Mouse (Mus musculus): ENCODE measurements around the gene Pmf1. TPM values are rescaled to one million over a fixed set of nuclear protein-coding genes. Genes with fewer than 3 reads are reported as not detected.
A peak's percentile ranks its signal among the peaks of the same experiment; 100 is the strongest.
"Not testable (repeated sequence)": the region's sequence is repeated elsewhere in the genome, so short reads cannot be mapped to it uniquely, and the experiment has no call there.

The Pmf1 gene
- polyA plus RNA-seq, 1 experiment from 2014 or later: 70.6 TPM

DNA sequence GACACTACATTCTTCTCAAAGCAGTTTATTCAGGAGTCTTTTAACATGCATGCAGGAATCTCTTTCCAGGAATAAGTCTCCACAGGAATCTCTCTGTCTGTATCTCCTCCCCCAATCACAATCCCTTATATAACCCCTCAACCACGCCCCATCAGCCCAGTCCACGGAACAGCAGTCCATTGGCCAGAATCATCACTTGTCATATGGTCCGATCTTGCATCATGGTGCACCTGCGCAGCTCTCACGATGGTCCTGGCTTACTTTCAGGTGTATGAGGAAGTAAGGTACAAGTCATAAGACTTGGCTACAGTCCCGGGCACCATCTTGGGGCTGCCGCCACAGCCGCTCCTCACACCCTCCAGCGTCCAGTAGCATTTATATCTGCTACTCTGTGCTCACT is 37.5 kb downstream of the Pmf1 start, which contains the start of gene Bglap3:
TSS of gene Bglap3 (minus strand) at position 101 of the 400 bp plus-strand sequence.
- H3K9me3 ChIP-seq (replicated peaks; ENCODE audit: control insufficient read depth, low read length); H3K4me1 ChIP-seq (ENCODE audit: control insufficient read depth, insufficient read depth, low read length); H3K27ac ChIP-seq (ENCODE audit: low read depth, low read length); H3K9ac ChIP-seq (ENCODE audit: low read length); ATAC-seq; H3K4me2 ChIP-seq (ENCODE audit: low read length); H3K36me3 ChIP-seq (ENCODE audit: control insufficient read depth, insufficient read depth, low read length); H3K27me3 ChIP-seq (replicated peaks; ENCODE audit: control insufficient read depth, insufficient read depth, low read length); H3K4me3 ChIP-seq (ENCODE audit: low read depth, low read length); DNase-seq (ENCODE audit: low spot score): not testable (repeated sequence)
- 94% methylated on average over 9 of the region's 9 CpGs for WGBS

DNA sequence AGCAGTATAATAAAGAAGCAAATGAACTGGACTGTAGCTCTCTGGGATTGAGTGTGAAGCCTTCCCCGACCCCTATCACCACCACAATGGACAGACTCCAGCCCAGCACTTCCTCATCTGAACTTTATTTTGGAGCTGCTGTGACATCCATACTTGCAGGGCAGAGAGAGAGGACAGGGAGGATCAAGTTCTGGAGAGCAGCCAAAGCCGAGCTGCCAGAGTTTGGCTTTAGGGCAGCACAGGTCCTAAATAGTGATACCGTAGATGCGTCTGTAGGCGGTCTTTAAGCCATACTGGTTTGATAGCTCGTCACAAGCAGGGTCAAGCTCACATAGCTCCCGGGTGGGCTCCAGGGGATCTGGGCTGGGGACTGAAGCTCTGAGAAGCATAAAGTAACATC is 41.6 kb downstream of the Pmf1 start:
- not testable (repeated sequence) for H3K4me1 ChIP-seq (ENCODE audit: control insufficient read depth, insufficient read depth, low read length); H3K9me3 ChIP-seq (replicated peaks; ENCODE audit: control insufficient read depth, low read length); H3K4me2 ChIP-seq (ENCODE audit: low read length); H3K27ac ChIP-seq (ENCODE audit: low read depth, low read length); ATAC-seq; H3K4me3 ChIP-seq (ENCODE audit: low read depth, low read length); H3K36me3 ChIP-seq (ENCODE audit: control insufficient read depth, insufficient read depth, low read length); H3K27me3 ChIP-seq (replicated peaks; ENCODE audit: control insufficient read depth, insufficient read depth, low read length); DNase-seq (ENCODE audit: low spot score); H3K9ac ChIP-seq (ENCODE audit: low read length)
- 89% methylated on average over 7 of the region's 7 CpGs for WGBS

DNA sequence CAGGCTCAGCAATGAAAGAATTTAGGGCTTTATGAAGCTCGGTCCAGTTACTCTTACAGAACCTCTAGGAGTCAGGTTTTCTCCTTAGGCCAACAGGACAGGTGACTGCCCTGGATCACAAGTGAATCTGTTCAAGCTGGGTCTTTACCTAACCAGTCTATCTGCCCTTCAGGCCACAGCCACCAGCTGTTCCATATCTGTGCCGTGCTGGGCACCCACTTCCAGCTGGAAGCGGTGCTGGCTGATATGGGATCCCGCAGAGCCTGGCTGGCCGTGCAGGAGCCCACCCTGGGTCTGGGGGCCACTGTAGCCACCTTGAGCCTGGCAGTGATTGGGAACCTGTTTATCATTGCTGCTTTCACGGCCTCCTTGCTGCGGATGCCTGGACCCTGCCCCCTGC is 42.6 kb downstream of the Pmf1 start:
- H3K27ac ChIP-seq (ENCODE audit: low read depth, low read length); H3K4me1 ChIP-seq (ENCODE audit: control insufficient read depth, insufficient read depth, low read length); H3K27me3 ChIP-seq (replicated peaks; ENCODE audit: control insufficient read depth, insufficient read depth, low read length); H3K4me3 ChIP-seq (ENCODE audit: low read depth, low read length); H3K9me3 ChIP-seq (replicated peaks; ENCODE audit: control insufficient read depth, low read length); H3K9ac ChIP-seq (ENCODE audit: low read length); H3K36me3 ChIP-seq (ENCODE audit: control insufficient read depth, insufficient read depth, low read length); DNase-seq (ENCODE audit: low spot score); H3K4me2 ChIP-seq (ENCODE audit: low read length): not testable (repeated sequence)
- 39% methylated on average over 3 of the region's 7 CpGs for WGBS
- peak; percentile 28 for ATAC-seq

DNA sequence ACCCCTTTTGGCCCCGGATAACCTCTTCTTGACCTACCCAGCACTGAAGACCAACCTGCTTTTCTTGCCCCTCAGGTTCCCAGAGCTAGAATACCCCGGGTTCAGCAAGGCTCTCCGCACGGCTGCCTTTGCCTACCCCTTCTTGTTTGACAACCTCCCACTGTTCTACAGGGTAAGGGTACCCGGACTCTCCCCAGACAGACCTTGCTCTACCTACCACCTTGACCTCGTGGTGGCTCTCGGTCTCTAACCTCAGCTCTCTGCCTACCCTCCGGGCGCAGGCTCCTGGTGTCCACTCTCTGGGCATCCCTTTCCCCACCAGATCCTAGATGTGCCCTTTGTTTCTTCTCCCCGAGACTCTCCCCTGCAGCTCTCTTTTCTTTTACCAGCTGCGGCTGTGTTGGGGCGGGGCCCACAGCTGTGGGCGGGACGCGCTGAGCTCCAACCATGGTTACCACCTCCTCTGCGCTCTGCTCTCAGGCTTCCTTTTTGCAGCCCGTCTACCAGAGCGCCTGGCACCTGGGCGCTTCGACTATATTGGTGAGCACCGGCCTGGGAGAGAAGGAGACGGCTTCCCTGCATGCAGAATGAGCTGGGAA is 43.2 kb downstream of the Pmf1 start:
- ATAC-seq (peak; percentile 85), DNase-seq (ENCODE audit: low spot score) (peak; percentile 47)
- peaks cover 14% of the 10 kb centered on the region for H3K36me3 ChIP-seq (ENCODE audit: control insufficient read depth, insufficient read depth, low read length)
- not testable (repeated sequence) for H3K27me3 ChIP-seq (replicated peaks; ENCODE audit: control insufficient read depth, insufficient read depth, low read length); H3K4me1 ChIP-seq (ENCODE audit: control insufficient read depth, insufficient read depth, low read length); H3K9ac ChIP-seq (ENCODE audit: low read length); H3K9me3 ChIP-seq (replicated peaks; ENCODE audit: control insufficient read depth, low read length)
- H3K27ac ChIP-seq (ENCODE audit: low read depth, low read length): 0 out of 2 replicates have a peak overlapping the region, but pooled peaks have one; percentile 48
- H3K4me2 ChIP-seq (ENCODE audit: low read length): peak overlapping the region; percentile 23; the same call in 1 of the 2 replicates
- 2% methylated on average over 17 of the region's 22 CpGs for WGBS
- 0 out of 2 replicates have a peak overlapping the region, but pooled peaks have one; percentile 15 for H3K4me3 ChIP-seq (ENCODE audit: low read depth, low read length)

DNA sequence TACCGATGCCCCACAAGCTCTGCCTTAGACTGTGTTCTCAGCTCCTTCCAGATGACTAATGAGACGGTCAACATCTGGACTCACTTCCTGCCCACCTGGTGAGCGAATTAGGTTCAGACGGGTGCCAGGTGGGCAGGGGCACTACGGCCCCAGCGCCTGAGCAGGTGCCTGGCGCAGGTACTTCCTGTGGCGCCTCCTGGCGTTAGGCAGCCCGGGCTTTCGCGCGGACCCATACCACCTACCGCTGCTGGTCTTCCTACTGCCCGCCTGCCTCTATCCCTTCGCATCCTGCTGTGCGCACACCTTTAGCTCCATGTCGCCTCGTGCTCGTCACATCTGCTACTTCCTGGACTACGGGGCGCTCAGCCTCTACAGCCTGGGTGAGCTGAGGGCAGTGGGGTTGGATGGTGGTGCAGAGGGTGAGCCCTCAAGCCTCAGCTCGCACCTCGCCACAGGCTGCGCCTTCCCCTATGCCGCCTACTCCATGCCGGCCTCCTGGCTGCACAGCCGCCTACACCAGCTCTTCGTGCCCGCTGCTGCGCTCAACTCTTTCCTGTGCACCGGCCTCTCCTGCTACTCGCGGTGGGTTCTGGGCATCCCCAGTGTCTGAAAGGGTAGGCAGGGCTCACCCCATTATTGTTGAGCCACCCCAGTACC is 44.3 kb downstream of the Pmf1 start:
- Histone ChIP-seq H3K9me3 (replicated peaks; ENCODE audit: control insufficient read depth, low read length) (peaks cover 4% of the 10 kb centered on the region; the same call in 1 of the 2 replicates), H3K4me2 (ENCODE audit: low read length) (peak overlapping the region; percentile 5; the same call in 1 of the 2 replicates), H3K27me3 (replicated peaks; ENCODE audit: control insufficient read depth, insufficient read depth, low read length) (0 out of 2 replicates have a peak, but pooled peaks cover 6% of the 10 kb centered on the region), H3K27ac (ENCODE audit: low read depth, low read length) (no peak overlapping the region), H3K36me3 (ENCODE audit: control insufficient read depth, insufficient read depth, low read length) (peaks cover 24% of the 10 kb centered on the region), H3K9ac (ENCODE audit: low read length) (no peak overlapping the region; the same call in 1 of the 2 replicates), H3K4me1 (ENCODE audit: control insufficient read depth, insufficient read depth, low read length) (no peaks in the 10 kb centered on the region), H3K4me3 (ENCODE audit: low read depth, low read length) (no peak overlapping the region)
- 44% methylated on average over 34 of the region's 34 CpGs for WGBS
- DNase-seq (ENCODE audit: low spot score) (no peak), ATAC-seq (0 out of 2 replicates have a peak, but pooled peaks have one; percentile 12)

DNA sequence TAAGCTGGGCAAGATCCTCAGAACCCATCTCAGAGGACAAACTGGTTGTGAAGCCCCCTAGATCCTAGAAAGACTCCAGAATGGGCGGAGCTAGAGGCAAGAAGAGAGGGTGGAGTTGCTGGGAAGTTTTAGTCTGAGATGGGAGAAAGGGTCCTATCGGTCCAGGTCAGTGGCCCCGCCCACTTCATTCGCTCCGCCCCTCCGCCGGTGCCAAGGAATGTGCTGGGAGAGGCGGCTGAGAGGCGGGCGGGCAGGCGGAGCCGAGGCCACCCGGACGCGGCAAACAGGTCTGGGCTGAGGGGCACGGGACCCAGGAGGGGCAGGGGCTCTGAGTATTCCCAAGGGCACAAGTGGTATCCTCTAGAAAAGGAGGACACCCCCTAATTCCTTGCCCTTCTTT is 45.8 kb downstream of the Pmf1 start, which contains the start of gene Paqr6:
TSS of gene Paqr6 (plus strand) at position 248 of the 400 bp plus-strand sequence.
- no peak within 1 kb of the TSS for H3K9ac ChIP-seq (ENCODE audit: low read length)
- DNase-seq (ENCODE audit: low spot score): peak; percentile 25
- H3K4me1 ChIP-seq (ENCODE audit: control insufficient read depth, insufficient read depth, low read length): no peaks in the 10 kb centered on the region
- peaks cover 39% of the 10 kb centered on the region for H3K36me3 ChIP-seq (ENCODE audit: control insufficient read depth, insufficient read depth, low read length)
- no peak for ATAC-seq
- no peaks in the 10 kb centered on the region for H3K9me3 ChIP-seq (replicated peaks; ENCODE audit: control insufficient read depth, low read length)
- no peak within 1 kb of the TSS for H3K27ac ChIP-seq (ENCODE audit: low read depth, low read length)
- 0 out of 2 replicates have a peak, but pooled peaks cover 6% of the 10 kb centered on the region for H3K27me3 ChIP-seq (replicated peaks; ENCODE audit: control insufficient read depth, insufficient read depth, low read length)
- no peak within 1 kb of the TSS for H3K4me3 ChIP-seq (ENCODE audit: low read depth, low read length)
- H3K4me2 ChIP-seq (ENCODE audit: low read length): 0 out of 2 replicates have a peak within 1 kb of the TSS, but pooled peaks have one; percentile 9
- WGBS: 2% methylated on average over 16 of the region's 16 CpGs

DNA sequence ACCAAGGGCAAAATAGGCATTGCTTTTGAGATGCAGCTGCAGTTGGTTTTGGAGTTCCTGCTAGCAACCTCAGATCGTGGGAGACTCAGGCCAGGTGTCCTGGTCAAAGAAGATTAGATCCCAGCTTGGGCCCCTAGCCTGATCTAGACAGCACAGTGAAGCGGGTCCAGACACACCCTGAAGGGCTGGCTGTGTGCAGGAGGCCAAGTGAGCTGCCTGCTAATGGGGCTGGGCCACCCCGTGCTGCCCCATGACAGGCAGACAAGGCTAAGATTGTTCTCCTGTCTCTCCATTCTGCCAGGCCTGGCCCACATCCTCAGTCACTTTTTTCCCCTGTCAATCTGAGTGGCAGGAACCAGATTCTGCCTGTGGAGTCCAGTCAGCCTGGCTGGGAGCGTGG is 46.4 kb downstream of the Pmf1 start:
- no peak overlapping the region for H3K4me3 ChIP-seq (ENCODE audit: low read depth, low read length)
- no peaks in the 10 kb centered on the region for H3K9me3 ChIP-seq (replicated peaks; ENCODE audit: control insufficient read depth, low read length)
- H3K27ac ChIP-seq (ENCODE audit: low read depth, low read length): no peak overlapping the region
- DNase-seq (ENCODE audit: low spot score) (no peak), ATAC-seq (no peak)
- H3K4me1 ChIP-seq (ENCODE audit: control insufficient read depth, insufficient read depth, low read length): no peaks in the 10 kb centered on the region
- peaks cover 46% of the 10 kb centered on the region for H3K36me3 ChIP-seq (ENCODE audit: control insufficient read depth, insufficient read depth, low read length)
- H3K27me3 ChIP-seq (replicated peaks; ENCODE audit: control insufficient read depth, insufficient read depth, low read length): 0 out of 2 replicates have a peak, but pooled peaks cover 6% of the 10 kb centered on the region
- H3K4me2 ChIP-seq (ENCODE audit: low read length): no peak overlapping the region
- no peak overlapping the region for H3K9ac ChIP-seq (ENCODE audit: low read length)
- whole genome bisulfite sequencing: 49% methylated on average over 4 of the region's 4 CpGs

DNA sequence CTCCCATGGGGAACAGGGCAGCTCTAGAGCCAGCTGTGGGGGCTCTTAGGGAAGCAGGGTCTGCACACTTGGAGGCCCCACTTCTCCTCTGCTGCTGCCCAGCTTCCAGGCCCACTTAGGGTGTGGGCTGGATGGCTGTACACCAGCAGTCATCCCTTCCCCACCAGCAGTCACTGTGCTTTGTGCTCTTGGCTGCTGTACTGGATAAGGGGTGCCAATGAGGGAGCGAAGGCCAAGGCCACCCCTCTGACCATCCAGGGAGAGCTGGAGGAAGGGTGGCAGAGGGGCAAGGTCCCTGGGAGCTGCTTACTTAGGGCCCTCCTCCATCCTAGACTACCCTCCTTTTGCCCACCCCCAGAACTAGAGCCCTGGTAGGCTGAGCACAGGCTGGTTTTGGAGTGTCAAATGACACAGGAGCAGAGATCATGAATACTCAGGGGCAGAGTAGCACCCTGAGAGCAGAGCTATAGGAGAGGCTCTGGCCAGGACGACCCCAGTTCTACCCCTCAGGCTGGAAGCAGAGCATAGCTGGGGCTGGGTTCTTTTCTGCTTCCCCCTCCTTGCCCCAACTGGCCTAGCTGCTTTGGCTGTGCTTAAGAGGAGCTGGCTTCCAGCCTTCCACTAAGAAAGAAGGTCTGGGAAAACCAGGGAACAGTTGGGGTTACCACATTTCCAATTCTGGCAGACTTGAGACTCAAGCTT is 48.4 kb downstream of the Pmf1 start:
- Histone ChIP-seq H3K4me1 (ENCODE audit: control insufficient read depth, insufficient read depth, low read length) (no peaks in the 10 kb centered on the region), H3K27ac (ENCODE audit: low read depth, low read length) (no peak overlapping the region), H3K9me3 (replicated peaks; ENCODE audit: control insufficient read depth, low read length) (no peaks in the 10 kb centered on the region), H3K4me3 (ENCODE audit: low read depth, low read length) (no peak overlapping the region), H3K36me3 (ENCODE audit: control insufficient read depth, insufficient read depth, low read length) (peaks cover 65% of the 10 kb centered on the region), H3K4me2 (ENCODE audit: low read length) (no peak overlapping the region), H3K27me3 (replicated peaks; ENCODE audit: control insufficient read depth, insufficient read depth, low read length) (0 out of 2 replicates have a peak, but pooled peaks cover 6% of the 10 kb centered on the region), H3K9ac (ENCODE audit: low read length) (no peak overlapping the region)
- DNase-seq (ENCODE audit: low spot score) (no peak), ATAC-seq (no peak)
- WGBS: 84% methylated on average over 2 of the region's 2 CpGs
